Mouse (Mus musculus) spleen, adult 2 months (tissue): ENCODE measurements around the gene Prkar2b.

Experiments used
- CTCF ChIP-seq: fragments of 200-500 bp; IDR thresholded peaks from 2 replicates; pipeline ENCODE4 v1.5.1; 2011; ENCODE audit warnings: mild to moderate bottlenecking, inconsistent platforms; ENCODE audit not compliant: insufficient read depth, insufficient read length, insufficient replicate concordance; ENCODE audit errors: extremely low read depth
- POLR2A ChIP-seq: fragments of 200-500 bp; IDR thresholded peaks from 2 replicates; pipeline ENCODE4 v1.6.1; 2011; ENCODE audit warnings: low read depth, low read length, inconsistent platforms

DNA sequence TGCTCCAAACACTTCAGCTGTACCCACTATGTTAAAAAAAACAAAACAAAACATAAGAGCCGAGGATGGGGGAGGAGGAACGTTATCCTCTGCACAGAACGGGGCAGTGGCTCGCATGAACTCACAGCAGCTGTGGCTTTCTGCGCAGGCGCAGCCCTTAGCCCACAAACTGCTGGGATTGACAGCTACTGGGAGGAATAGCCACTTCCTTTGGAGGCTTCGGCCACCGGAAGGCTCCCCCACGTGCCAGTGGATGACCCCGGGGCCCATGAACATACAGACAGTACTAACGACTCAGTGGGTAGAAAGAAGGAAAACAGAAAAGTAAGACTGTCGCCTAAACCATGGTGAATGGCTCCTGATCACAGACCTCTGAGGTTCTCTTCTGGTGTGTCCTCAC lies 76.4 kb downstream of the Prkar2b start:
- TF ChIP-seq POLR2A (no peak), CTCF (no peak)
